Mouse (Mus musculus): ENCODE measurements around the gene Eef2k.

Eef2k gene

GRCm38 (mm10) chr7:120844689-120845088 lies 2.1 kb downstream of the Eef2k start:
- no peak for DNase-seq (ENCODE audit: low read depth)

DNA sequence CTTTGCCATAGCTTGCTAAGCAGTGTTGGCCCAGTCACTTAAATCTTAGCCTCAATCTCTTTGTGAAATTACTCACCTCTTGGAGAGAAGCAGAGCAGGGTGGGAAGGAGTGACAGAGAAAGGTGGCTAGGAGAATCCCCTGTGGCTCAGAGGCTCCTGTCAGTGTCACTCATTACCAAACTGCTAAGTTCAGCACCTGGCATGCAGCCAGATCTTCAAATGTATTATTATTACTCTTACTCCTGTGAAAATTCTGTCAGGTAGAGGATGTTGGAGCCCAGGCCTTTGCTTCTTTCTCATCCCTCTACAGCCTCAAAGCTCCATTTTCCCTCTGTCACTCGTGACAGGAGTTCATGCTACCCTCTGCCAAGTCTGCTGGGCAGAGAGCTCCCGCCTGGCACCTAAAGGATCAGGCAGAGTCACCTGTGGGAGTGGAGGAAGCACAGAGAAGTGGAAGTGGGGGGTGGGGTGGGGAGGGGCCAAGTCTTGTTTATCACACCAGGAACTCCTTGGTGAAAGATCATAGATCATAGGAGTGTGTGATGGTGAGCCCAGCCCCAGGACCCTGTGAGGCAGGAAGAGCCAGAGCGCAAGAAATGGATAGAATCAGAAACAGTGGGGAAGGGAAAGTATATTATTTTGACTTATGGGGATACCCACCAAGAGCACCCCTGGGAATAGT lies 6.3 kb downstream of the Eef2k start:
- no peak for DNase-seq (ENCODE audit: low read depth)

DNA sequence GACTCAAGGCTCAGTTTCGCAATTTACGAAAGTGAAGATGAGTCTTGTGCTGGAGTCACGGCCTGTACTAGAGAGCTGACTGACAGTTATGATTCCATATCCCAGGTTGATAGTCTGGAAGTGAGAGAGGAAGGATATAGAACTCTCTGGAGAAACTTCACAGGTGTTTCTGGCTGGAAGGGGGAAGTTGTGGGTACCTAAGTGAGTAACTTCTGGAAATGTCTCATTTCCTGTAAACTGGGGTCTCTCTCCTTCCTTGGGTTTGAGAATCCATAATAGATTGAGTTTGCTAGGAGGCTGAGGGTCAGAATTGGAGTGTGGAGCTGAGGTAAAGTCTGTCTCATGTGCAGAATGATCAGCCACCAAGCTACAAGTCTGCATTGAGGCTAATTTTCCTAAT lies 7.5 kb downstream of the Eef2k start:
- no peak for DNase-seq (ENCODE audit: low read depth)

GRCm38 (mm10) chr7:120859854-120860253 lies 17.2 kb downstream of the Eef2k start:
- no peak for DNase-seq (ENCODE audit: low read depth)

DNA sequence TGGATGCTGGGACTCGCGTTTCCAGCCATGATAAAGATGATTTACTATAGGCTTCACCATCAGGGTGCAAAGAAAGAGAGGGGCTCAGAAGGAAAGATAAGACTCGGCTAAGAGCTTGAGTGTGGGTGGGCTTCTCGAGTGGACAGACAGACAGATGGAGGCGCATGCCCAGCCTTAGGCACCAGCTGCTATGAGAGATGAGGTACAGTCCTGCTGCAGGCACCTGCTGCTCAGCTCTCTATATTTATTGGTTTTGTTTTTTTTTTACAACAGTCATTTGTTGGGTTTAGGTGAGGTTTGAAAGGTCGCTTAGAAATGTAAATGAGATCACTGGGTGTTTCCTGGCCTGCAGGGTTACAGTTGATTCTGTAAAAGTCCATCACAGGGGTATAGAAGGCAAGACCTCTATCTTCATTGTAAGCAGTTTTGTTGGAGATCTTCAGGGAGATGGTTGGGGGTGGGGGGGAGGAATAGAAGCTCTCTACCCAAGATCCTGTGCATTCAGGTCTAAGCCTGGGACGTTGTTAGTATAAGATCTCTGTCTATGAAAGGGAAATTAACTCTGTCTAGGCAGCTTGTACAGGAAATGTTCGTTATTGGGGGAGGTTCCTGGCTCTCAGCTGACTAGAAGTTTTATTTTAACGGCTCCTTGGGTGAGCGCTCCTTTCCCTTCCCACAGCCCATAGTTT lies 18.3 kb downstream of the Eef2k start:
- no peak for DNase-seq (ENCODE audit: low read depth)

DNA sequence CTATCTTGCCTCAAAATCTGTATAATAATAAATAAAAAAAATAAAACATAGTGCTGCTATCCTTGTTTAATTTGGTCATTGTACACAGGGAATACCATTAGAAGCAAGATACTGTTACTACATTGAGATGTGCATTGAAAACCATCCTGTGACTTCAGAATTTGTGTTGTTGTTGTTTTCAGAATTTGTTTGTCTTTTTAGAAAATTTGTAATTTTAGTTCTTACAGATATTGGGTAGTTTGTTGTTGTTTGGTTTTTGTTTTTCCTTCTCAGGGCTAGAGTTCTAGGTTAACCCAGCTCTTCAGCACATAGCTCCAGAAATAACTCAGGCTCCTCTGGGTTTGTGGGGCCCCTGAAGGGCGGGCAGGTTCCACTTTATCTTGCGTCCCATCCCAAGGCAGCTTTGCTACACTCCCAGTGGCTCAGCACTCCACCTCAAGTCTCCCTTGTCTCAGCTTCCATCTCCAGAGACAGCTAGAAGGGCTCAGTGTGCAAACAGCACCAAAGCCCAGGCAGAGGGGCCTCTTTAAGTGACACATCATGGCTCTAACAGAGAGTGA lies 18.9 kb downstream of the Eef2k start:
- DNase-seq (ENCODE audit: low read depth), result no peak

GRCm38 (mm10) chr7:120862196-120862595 lies 19.6 kb downstream of the Eef2k start:
- no peak for DNase-seq (ENCODE audit: low read depth)

DNA sequence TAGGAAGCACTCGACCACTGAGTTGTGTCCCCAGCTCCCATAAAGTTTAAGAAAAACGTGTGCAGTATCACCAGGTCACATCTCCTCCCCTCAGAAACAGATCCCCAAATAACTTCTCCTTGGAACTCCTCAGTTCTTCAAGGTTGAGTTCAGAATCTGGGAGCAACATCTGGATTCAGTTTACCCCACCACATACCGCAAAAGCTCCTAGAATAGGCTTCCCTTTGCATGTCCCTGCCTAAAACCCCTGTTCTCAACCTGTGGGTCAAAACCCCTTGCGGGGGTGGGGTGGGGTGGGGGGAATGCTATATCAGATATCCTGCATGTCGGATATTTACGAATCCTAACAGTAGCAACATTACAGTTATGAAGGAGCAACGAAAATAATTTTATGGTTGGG lies 20.0 kb downstream of the Eef2k start:
- DNase-seq (ENCODE audit: low read depth), result no peak

DNA sequence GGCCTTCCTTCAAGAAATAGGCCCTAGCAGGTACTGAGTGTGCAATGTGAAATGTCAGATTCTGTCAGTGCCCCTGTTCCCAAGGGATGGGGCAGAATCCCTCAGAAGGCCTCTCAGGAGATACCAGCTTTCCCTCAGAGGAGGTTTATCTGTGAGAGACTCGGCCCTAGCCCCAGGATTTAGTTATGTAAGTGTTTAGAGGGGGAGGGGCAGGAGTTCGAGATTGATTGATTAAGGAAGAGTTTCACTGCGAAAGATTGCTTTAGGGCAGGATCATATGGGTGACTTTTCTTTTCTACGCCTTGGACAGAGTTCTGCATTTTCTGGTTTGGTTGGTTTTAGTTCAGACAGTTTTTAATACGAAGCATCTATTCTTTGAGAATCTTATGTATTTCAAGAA lies 20.8 kb downstream of the Eef2k start:
- peak; percentile 8 for DNase-seq (ENCODE audit: low read depth)

- peak; percentile 74 for DNase-seq (ENCODE audit: low read depth)
These were observed 22.5 kb downstream of the Eef2k start for GRCm38 (mm10) chr7:120865100-120865499.

- DNase-seq (ENCODE audit: low read depth), result peak; percentile 84
These were observed 23.2 kb downstream of the Eef2k start for GRCm38 (mm10) chr7:120865832-120866231.

GRCm38 (mm10) chr7:120866684-120867083 lies 24.1 kb downstream of the Eef2k start:
- DNase-seq (ENCODE audit: low read depth), result no peak

GRCm38 (mm10) chr7:120867720-120868119 lies 25.1 kb downstream of the Eef2k start:
- no peak for DNase-seq (ENCODE audit: low read depth)

GRCm38 (mm10) chr7:120869883-120870282 lies 27.3 kb downstream of the Eef2k start:
- DNase-seq (ENCODE audit: low read depth), result peak; percentile 57

GRCm38 (mm10) chr7:120870431-120871008 lies 27.9 kb downstream of the Eef2k start:
- DNase-seq (ENCODE audit: low read depth), result no peak

DNA sequence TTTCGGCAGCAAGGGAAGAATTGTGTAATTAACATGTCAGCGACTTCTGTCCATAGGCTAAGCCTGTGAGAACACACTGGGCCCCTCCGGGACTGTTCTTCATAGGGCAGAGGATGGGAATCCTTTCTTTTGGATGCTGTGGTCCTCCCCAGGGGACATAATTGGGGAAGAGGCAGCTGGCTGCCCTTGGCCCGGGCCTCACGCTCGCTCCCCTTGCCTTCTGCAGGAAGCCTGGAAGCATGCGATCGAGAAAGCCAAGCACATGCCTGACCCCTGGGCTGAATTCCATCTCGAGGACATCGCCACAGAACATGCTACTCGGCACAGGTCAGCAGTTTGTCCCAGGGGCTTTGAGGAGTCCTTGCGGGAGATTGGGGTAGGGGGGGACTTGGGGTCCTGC lies 30.5 kb downstream of the Eef2k start:
- no peak for DNase-seq (ENCODE audit: low read depth)

GRCm38 (mm10) chr7:120874021-120874420 lies 31.4 kb downstream of the Eef2k start:
- no peak for DNase-seq (ENCODE audit: low read depth)

DNA sequence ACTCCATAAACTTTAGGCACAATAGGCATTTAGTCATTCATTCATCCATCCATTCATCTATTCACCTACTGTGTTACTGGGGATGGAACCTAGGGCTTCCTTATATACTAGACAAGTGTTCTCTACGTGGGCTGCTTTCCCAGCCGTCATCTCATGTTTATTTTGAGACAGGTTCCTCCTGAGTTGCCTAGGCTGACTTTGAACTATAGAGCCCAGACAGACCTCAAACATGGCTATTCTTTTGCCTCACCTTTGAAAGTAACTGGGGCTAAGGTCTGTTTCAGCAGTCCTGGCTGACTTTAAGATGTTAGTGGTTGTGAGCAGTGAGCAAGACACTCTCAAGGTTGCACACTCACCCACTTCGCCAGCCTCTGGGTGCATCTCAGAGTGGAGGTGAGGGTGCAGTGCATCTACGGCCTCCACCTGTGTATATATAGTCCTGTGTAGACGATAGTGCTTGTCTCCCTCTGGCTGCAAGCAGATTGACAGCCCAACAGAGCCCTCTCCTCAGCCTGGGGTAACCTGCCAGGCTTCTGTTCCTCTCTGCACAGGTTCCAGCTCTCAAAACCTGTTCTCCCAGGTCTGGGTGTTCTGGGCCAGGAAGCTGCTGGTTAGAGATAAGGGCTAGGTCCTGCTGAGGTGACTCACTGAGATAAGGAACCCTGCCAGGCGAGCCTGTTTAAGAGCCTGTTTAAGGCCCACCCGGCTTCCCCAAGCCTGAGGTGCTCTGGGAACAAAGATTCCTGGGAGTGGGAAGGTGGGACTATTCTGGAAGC lies 32.3 kb downstream of the Eef2k start:
- DNase-seq (ENCODE audit: low read depth), result no peak

- no peak for DNase-seq (ENCODE audit: low read depth)
These were observed 33.1 kb downstream of the Eef2k start for GRCm38 (mm10) chr7:120875540-120876388.

GRCm38 (mm10) chr7:120878271-120878670 lies 35.6 kb downstream of the Eef2k start:
- no peak for DNase-seq (ENCODE audit: low read depth)

GRCm38 (mm10) chr7:120879972-120880371 lies 37.3 kb downstream of the Eef2k start:
- DNase-seq (ENCODE audit: low read depth), result no peak
